Mouse (Mus musculus) brain, embryonic 14.5 days (tissue): ENCODE measurements around the gene Gng10. TPM values are rescaled to one million over a fixed set of nuclear protein-coding genes. Genes with fewer than 3 reads are reported as not detected.

Experiments used
- DNase-seq: peaks from one replicate; pipeline ENCODE4 v3.0.0-alpha.2; 2011; ENCODE audit warnings: low read depth
- CTCF ChIP-seq: fragments of 200-500 bp; IDR thresholded peaks from 2 replicates; pipeline ENCODE4 v1.5.1; 2012; ENCODE audit warnings: inconsistent platforms, mild to moderate bottlenecking, moderate library complexity, borderline replicate concordance; ENCODE audit not compliant: insufficient read depth, insufficient read length; ENCODE audit errors: extremely low read depth
- POLR2A ChIP-seq: fragments of 200-500 bp; IDR thresholded peaks from 2 replicates; pipeline ENCODE4 v1.6.1; 2012; ENCODE audit warnings: mild to moderate bottlenecking, inconsistent platforms, borderline replicate concordance; ENCODE audit not compliant: poor library complexity, insufficient read depth, insufficient read length, severe bottlenecking; ENCODE audit errors: extremely low read depth
- polyA plus RNA-seq: library from polyadenylated mRNA; depleted of rRNA; stranded (reverse); fragments of >200 nt; gene quantifications from 2 replicates; pipeline ENCODE4 v1.2.3, GENCODE M21; 2012; rRNA removed

The Gng10 gene
- polyA plus RNA-seq, 1 experiment = 76.2 TPM

DNA sequence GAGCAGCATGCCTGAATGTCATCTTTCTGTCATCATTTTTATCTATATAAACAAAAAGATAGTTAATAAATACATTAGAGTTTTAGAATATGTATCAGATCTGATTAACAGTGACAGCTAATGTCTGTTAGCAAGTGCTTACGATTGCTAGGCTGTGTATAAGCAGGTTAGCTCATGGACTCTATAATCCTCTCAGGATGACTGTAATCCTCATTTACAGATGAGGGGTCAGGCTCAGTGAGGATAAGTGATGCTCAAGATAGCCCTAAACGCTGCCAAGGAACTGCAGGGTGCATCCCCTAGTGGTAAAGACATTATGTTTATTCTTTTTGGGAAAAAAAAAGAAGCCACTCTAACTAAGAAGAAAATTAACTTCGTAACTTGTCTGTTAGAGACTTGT, 34.4 kb downstream of the Gng10 start:
- DNase-seq = no peak
- TF ChIP-seq POLR2A (no peak), CTCF (no peak)

DNA sequence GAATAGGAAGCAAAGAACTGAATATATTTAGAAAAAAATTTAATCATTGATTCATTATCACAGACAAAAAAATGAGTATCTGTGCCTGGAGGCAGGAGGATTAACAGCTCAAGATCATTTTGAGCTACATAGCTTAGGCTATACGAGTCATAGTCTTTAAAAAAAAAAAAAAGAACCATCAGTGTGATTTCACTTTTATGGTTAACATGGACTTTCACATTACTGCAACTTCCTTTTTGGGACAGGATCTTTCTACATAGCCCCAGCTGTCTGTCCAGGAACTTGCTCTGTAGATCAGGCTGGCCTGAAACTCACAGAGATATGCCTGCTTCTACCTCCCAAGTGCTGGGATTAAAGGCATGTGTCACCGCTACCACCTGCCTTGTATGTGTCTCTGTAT, 48.5 kb downstream of the Gng10 start:
- no peak for DNase-seq
- TF ChIP-seq CTCF (no peak), POLR2A (no peak)

DNA sequence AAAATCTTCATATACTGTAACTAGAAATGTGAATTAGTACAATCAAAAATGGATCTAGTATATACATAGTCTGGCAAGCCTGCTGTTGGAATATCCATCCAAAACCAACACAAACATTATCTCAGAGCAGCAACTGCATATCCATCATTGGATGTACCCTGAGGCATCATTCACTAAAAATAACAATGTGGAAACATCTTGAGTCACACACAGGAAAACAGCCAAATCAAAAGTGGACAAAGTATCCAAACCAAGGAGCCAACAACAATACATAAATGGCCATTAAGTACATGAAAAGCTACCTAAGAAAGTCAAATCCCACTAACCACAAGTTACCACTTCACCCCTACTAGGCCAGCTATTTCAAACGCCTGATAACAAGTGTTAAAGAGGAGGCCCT, 54.5 kb downstream of the Gng10 start:
- DNase-seq = no peak
- TF ChIP-seq CTCF (no peak), POLR2A (no peak)

Other genes starting within 250 kb of the Gng10 start
- 0.33 and 0.71 TPM in 2 replicates for gene Olfr267, start 247.4 kb upstream of the Gng10 start, polyA plus RNA-seq
- 21.4 and 32.2 TPM in 2 replicates for gene Ecpas, start 122.3 kb upstream of the Gng10 start, polyA plus RNA-seq
- gene Zkscan16, start 91.5 kb upstream of the Gng10 start, polyA plus RNA-seq = 2.0 and 3.2 TPM in 2 replicates
- 3.4 and 3.5 TPM in 2 replicates for gene Ptgr1, start 48.0 kb upstream of the Gng10 start, polyA plus RNA-seq
- gene Dnajc25, start 40.0 kb upstream of the Gng10 start, polyA plus RNA-seq = 3.7 and 4.2 TPM in 2 replicates
- not detected in 2 replicates for gene Gm20503, start 31.9 kb upstream of the Gng10 start, polyA plus RNA-seq
- gene AI481877, start 103.9 kb downstream of the Gng10 start, polyA plus RNA-seq = not detected in 2 replicates
- gene Ugcg, start 154.2 kb downstream of the Gng10 start, polyA plus RNA-seq = 60.4 and 68.7 TPM in 2 replicates